Mouse (Mus musculus) adrenal gland, postnatal 10 days (tissue): ENCODE measurements at regions not wholly inside any gene's neighbourhood (a gene's known extent, or its start where the extent isn't known, plus 50 kb on each side); places are given as distances from the start of the nearest gene placed in this dataset.

Experiments
- DNase-seq: peaks from one replicate; pipeline ENCODE4 v3.0.0; 2021; ENCODE audit warnings: mixed read lengths

DNA sequence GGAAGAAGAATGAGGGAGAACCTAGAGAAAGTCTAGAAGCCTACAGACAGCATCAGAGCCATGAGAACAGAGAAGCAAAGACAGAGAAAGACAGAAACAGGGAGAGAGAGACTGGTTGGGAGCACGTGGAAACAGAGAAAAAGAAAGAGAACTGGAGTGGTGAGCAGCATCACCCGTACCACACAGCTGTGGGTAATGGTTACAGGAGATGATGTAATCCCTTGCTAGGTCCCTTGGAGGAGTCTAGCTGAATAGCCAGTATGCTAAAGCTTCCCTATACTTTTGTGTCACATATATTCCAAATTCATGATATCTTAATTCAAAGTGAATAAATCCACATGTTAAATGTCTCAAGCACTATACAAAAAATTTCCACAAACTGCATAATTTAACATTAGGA, 284.0 kb downstream of the 4930544G11Rik start:
- DNase-seq = no peak

- DNase-seq = no peak
Observed at GRCm38 (mm10) chr6:66255378-66255777, 279.8 kb upstream of the Mad2l1 start.

DNA sequence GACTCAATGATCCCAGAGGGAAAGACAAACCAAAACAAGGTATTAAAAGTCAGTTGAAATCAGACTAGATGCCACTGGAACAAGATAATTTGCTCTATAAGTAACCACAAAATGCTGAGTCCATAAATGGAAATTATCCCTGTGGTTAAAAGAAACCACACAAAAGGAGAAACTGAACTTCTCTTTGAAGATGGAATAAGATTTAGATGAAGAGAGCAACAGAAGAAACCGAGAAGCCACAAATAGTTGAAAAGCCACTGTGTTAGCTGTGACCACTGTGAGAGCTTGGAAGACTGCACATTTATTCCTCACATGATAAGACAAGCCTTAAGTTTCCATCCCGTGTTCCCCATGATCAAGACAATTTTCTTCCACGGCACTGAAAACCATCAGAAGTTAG, 271.8 kb upstream of the Mad2l1 start:
- DNase-seq = no peak

GRCm38 (mm10) chr6:66263918-66264317, 271.3 kb upstream of the Mad2l1 start:
- DNase-seq = no peak

GRCm38 (mm10) chr6:66268427-66268826, 266.8 kb upstream of the Mad2l1 start:
- no peak for DNase-seq

DNA sequence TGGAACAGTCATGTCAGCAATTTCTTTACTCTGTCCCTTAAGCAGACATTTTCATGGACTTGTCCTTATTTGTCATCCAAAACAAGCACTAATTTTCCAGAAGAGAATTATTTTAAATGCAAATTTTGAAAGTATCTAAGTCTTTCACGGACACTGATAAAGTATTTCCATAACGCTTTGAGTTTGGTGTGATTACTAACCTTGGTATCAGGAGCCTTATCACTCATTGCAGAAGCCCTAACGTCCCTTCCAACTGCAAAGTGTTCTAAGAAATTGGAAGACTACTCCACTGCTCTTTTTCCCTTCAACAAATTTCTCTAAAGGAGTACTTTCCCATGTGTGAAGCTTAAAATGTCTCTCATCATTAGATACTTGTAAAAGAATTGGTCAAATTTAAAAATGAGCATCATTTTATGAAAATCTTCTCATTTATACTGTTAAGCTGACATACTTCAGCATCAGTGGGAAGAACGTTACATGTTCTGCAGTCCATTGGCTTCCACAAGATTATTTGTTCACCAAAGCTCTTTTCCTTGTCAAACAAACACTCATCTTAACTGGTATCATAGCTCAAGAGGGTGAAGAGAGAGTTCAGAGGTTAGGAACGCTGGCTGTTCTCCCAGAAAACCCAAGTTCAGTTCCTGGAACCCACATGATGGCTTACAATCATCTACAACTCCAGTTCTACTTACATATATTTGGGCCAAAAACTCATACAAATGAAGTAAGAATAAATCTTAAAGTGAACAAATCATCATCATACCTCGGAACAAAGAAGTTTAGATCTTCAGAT, 263.6 kb upstream of the Mad2l1 start:
- DNase-seq = no peak

- no peak for DNase-seq
Observed at GRCm38 (mm10) chr6:66272216-66272615, 263.0 kb upstream of the Mad2l1 start.

DNA sequence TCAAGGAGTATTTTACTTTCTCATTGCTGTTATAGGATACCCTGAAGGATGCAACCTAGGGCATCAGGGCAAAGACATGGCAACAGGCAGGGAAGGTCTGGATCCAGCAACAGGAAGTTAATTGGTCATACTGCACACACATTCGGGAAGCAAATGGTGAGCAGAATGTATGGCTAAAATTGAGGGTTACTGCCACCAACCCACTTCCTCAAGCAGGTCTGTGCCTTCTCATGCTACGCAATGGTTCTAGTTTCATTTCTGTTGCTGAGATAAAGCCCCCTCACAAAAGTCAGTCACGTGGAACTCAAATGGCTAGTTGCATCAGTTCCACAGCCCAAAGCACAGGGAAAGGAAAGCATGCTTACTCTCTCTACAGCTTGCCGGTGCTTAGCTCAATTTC, 260.5 kb upstream of the Mad2l1 start:
- DNase-seq = no peak

- DNase-seq = no peak
Observed at GRCm38 (mm10) chr6:66280701-66281100, 254.5 kb upstream of the Mad2l1 start.

DNA sequence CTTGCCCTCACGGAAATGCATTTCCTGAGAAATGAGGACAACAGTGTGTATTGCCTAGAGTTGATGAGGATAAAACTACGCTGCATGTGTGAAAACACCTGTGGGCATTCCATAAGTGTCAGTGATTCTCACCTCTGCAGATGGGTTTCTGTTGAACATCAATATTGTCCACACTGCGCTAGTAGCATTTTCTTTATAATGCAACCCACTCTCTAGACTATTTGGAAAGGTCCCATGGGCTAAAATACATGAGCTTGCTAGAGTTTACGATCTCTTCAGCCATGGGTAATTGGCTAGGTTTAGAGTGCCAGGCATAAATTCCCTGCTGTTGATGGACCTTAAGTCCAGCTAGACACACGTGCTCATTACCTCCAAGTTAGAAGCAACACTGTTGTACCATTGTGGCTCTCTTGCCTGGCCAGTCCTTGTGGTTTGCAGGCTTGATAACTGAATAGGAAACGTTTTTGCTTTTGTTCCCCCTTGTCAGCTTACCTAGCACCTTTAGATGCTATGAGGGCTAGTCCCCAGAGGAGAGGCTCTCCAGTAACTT, 252.5 kb upstream of the Mad2l1 start:
- DNase-seq = no peak

DNA sequence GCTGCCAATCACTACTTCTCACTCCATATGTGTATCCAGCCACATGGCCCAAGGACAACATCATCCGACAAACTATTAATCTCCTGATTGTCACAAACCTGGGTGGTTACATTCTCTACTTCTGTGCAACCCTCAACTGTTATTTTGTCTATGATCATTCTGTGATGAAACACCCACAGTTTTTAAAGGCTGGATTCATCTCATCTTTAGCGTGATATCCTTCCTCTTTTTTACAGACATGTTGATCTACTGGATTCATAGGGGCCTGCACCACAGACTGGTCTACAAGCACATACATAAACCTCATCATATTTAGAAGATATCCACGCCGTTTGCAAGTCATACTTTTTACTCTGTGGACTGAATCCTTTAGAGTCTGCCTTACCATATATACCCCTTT, 251.7 kb upstream of the Mad2l1 start:
- no peak for DNase-seq

GRCm38 (mm10) chr6:66287607-66288006, 247.6 kb upstream of the Mad2l1 start:
- DNase-seq = no peak

- no peak for DNase-seq
Observed at GRCm38 (mm10) chr6:66289196-66289595, 246.0 kb upstream of the Mad2l1 start.

DNA sequence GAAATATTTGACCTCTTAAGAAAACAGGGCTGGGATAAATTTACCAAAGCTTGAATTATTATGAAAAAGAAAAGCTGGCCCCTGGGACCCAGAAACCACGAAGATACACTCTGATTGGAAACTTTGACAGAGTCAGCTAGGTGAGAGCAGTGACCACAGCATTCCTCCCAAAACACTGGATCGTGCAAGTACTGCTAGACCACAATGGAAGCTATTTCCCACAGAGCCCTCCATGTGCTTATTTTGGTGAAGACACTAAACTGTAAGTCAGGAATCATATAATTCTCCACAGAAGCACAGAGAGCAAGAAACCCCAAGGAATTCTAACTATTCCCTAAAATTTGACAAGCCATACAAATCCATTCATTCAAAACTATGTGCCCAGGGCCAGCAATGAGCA, 243.6 kb upstream of the Mad2l1 start:
- DNase-seq = no peak

DNA sequence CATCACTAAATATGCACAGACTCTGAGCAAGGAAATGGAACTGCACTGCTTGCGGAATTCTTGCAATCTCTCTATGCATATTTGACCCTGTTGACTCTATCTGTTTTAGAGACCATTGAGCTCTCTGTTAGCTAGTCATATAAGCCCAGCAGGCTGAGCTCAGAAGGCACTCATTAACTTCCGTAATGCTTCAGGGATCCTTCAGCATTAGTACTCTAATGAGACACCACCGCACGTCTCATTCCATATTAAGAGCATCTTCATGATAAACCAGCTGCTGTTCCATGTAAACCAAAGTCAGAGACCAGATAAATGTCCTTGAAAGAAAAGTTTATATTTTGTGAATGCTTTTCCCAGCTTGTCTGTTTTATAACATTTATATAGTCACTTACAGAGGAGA, 237.1 kb upstream of the Mad2l1 start:
- no peak for DNase-seq

DNA sequence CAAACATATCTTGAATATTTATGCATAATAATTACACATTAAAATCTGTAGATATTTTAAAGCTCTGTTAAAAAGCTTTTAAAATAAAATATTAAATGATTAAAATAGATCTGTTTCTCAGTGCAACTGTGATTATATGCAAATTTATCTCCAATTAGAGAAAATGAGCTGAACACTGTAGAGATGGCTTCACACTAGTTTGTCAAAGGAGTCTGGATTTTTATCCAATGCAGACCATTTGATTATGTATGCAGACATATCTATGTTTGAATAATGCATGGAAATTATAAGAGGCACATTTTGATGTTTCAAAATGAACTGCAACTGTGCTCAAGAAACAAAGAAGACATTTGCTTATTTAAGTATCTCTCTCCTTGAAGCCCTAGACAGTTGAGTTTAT, 235.0 kb upstream of the Mad2l1 start:
- no peak for DNase-seq

DNA sequence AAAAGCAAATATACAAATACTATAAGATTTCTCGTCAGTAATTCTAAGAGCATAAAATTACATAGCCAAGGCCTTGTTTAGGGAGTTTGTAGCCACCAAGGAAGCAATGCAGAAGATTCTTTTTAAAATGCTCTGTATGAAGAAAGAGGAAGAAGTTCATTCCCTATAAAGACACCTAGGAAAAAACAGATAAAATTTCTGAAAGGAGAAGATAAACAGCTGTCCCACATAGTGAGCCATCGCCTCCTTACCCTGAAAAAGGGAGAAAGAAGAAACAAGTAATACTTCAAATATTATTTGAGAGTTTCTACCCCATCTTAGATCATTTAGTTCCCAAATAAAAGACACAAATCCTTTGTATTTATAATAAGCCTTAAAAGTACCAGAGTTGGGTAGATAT, 190.3 kb upstream of the Mad2l1 start:
- no peak for DNase-seq

DNA sequence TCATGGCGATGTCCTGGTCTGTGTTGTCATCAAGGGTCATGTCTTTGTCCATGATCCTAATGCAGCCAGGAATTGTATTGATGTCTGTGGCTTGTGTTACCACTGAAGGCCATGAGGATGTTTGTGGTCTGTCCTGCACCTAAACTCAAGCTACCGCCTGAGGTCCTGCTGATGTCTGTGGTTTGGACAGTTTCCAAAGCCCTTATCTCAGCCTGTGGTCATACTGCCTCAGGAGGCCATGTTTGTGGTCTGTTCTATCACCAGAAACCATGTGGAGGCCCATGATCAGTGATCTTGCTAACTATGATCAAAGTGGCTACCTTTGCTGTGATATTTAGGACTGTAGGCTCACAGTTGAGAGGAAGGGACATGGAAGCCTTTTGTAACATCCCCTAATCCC, 187.8 kb upstream of the Mad2l1 start:
- DNase-seq = no peak

GRCm38 (mm10) chr6:66361130-66361529, 174.1 kb upstream of the Mad2l1 start:
- DNase-seq = peak; percentile 26

DNA sequence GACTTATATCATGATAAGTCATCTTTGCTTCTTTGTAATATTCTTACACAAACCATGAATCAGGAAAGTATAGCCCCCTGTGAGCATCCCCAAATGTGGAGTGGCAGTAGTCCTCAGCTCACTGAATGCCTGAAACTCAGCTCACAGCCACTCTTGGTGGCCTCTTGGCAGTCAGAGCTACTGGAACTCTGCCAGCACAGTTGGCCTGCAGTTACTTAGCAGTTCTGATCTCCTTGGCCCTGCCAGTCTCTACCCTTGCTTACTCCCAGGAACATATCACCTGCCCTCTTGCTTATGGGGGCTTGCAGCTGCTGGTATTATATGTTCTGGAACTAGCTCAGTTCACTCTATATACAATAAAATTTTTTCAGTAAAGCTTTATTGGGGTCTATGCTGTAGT, 167.9 kb upstream of the Mad2l1 start:
- DNase-seq = peak; percentile 57

- DNase-seq = no peak
Observed at GRCm38 (mm10) chr6:66381279-66381934, 153.8 kb upstream of the Mad2l1 start.

DNA sequence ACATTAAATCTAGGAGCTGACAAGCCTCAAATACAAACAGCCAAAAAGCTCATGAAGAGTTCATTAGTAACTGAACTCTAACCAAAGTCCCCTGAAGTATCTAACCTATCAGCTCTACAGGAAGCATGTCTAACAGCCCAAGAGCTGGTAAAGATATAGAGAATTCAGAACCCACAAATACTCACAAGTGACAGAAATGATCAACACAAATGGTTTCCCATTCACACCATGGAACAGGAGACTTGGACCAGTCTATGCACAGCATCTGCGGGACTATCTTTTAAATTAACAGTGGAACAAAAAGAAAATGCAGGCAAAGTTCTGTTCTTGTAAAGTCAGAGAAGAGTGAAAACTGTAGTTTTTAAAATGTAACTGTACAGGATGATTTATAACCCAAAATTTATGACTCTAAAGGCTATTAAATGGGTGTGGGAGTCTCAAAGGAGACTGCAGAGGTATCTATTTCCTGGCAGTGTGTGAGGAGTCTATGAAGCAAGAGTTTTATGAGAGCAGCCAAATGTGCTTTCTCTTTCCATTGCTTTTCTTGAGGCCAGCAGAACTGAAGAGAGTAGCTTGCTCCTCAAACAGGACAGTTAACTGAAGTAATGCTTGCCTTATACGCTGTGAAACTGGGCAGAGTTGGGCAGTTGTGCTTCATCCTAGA, 152.7 kb upstream of the Mad2l1 start:
- no peak for DNase-seq

DNA sequence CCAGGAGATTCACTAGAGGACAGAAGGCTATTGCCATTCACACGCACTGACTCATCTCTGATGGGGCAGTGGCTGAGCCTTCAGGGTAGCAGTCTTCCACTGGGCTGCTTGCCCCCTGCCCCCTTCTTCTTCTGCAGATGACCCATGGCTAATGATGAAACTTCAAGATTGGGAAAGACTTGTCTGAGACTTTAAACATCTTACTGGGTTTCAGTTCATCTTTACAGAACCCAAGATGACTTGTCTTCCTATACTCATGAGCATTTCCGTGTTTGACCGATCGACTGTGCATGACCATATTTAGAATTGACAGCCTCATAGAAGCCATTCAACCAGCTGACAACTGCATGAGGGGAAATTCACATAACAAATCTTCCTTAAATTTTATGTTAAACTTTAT, 140.0 kb upstream of the Mad2l1 start:
- DNase-seq = no peak
